Mouse (Mus musculus) olfactory bulb, adult 2 months (tissue): ENCODE data around the gene Tbc1d15. TPM values are rescaled to one million over a fixed set of nuclear protein-coding genes. Genes with fewer than 3 reads are reported as not detected.

Source experiments
- H3K27ac ChIP-seq: fragments of 200-500 bp; 2 replicates; pipeline ENCODE4 v1.5.1; 2012; ENCODE audit warnings: low read depth, low read length; ENCODE audit not compliant: insufficient read depth
- H3K4me1 ChIP-seq: fragments of 200-500 bp; 2 replicates; pipeline ENCODE4 v1.6.1; 2012; ENCODE audit warnings: low read length; ENCODE audit not compliant: control insufficient read depth, insufficient read depth
- H3K4me3 ChIP-seq: fragments of 200-500 bp; 2 replicates; pipeline ENCODE4 v1.5.1; 2012; ENCODE audit warnings: mild to moderate bottlenecking, low read depth, low read length, moderate library complexity; ENCODE audit not compliant: insufficient read depth
- CTCF ChIP-seq: fragments of 200-500 bp; IDR thresholded peaks from 2 replicates; pipeline ENCODE4 v1.5.1; 2012; ENCODE audit warnings: low read depth, mild to moderate bottlenecking, low read length, moderate library complexity; ENCODE audit not compliant: insufficient read depth
- POLR2A ChIP-seq: fragments of 200-500 bp; IDR thresholded peaks from 2 replicates; pipeline ENCODE4 v1.6.1; 2012; ENCODE audit warnings: mild to moderate bottlenecking, low read depth, low read length, moderate library complexity; ENCODE audit not compliant: insufficient read depth
- WGBS: fragments of 180-500 bp; shearing (Covaris S2); methylation state at CpG from one replicate; pipeline ENCODE4 v1.1.7; 2018; 5-methylcytosine and 5-hydroxymethylcytosine counted together
- polyA plus RNA-seq: library from polyadenylated mRNA; stranded (reverse); fragments of >200 nt; gene quantifications from 2 replicates; pipeline ENCODE4 v1.2.4, GENCODE M21; 2012; ENCODE audit warnings: low replicate concordance; ENCODE audit not compliant: missing spikeins, insufficient read depth, insufficient read length

The Tbc1d15 gene
- polyA plus RNA-seq, 1 experiment: not detected

GRCm38 (mm10) chr10:115250235-115251087 lies 806 bp downstream of the Tbc1d15 start:
- Histone ChIP-seq H3K4me3 (peak overlapping the region; percentile 98), H3K4me1 (peaks cover 13% of the 10 kb centered on the region), H3K27ac (no peak overlapping the region)
- TF ChIP-seq CTCF (no peak), POLR2A (no peak)
- 26% methylated on average over 37 of the region's 38 CpGs for WGBS

DNA sequence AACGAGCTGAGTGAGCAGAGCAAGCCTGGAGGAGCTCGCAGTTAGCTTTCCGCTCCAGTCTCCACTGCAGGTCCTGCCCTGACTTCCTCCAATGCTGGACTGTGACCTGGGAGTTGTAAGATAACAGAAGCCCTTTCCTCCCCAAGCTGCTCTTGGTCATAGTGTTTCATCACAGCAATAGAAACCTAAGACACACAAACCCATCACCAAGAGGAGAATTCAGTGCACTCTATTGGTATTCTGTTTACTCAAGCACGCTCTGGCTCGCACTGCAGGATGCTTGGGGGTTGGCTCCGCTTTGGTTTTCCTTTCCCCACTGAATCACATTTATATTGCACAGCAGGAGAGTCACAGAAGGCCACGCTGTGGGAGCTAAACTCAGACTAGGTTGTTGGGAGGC lies 3.2 kb downstream of the Tbc1d15 start:
- Histone ChIP-seq H3K4me3 (no peak overlapping the region), H3K4me1 (peaks cover 13% of the 10 kb centered on the region), H3K27ac (no peak overlapping the region)
- TF ChIP-seq POLR2A (no peak), CTCF (no peak)
- 25% methylated on average over 7 of the region's 7 CpGs for whole genome bisulfite sequencing

DNA sequence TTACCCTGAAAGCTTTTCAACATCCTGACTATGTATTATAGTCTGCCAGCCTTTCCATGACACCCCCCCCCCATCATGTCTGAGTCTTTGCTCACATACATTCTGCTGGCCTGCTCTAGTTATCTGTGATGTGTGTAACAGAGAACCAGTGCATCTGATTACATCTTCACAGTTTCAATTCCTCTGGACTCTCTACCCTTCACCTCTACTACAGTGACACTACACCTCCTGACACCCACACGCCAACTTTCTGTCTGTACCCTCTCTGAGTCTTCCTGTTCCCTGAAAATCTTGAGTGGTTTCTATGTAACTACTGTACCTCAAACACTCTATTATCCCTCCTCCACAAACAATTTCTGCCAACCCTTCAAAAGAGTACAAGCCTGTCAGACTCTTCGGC lies 5.8 kb downstream of the Tbc1d15 start:
- H3K27ac ChIP-seq: no peak overlapping the region
- no peak overlapping the region for H3K4me3 ChIP-seq
- 68% methylated on average over 2 of the region's 2 CpGs for WGBS
- TF ChIP-seq CTCF: no peak
- TF ChIP-seq POLR2A: no peak
- peaks cover 13% of the 10 kb centered on the region for H3K4me1 ChIP-seq

- no peak for TF ChIP-seq CTCF
- no peak for TF ChIP-seq POLR2A
- Histone ChIP-seq H3K4me1 (peaks cover 1% of the 10 kb centered on the region; the same call in 1 of the 2 replicates), H3K27ac (no peak overlapping the region), H3K4me3 (no peak overlapping the region)
- WGBS: 67% methylated on average over 8 of the region's 8 CpGs
Observed at GRCm38 (mm10) chr10:115241082-115241595, 10.1 kb downstream of the Tbc1d15 start.

DNA sequence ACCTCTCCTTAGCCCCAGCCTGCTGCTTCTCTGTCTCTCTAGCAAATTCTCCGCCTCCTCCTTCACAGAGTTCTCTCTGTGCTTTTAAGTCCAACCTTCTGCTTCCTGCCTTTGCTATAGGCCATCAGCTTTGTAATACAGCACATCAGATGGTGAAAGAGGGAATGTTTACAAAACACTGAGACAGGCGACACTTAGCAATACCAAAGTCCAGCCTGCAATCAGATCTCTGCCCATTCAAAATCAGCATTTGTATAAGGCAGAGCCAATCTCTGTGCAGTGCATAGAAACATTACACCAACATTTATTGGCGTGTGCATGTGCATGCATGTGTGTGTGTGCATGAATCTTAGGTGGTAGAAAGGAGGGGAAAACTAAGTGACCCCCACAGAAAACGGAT lies 13.3 kb downstream of the Tbc1d15 start:
- TF ChIP-seq CTCF: no peak
- TF ChIP-seq POLR2A: no peak
- H3K27ac ChIP-seq: no peak overlapping the region
- 92% methylated on average over 4 of the region's 4 CpGs for WGBS
- H3K4me3 ChIP-seq: no peak overlapping the region
- no peaks in the 10 kb centered on the region for H3K4me1 ChIP-seq

DNA sequence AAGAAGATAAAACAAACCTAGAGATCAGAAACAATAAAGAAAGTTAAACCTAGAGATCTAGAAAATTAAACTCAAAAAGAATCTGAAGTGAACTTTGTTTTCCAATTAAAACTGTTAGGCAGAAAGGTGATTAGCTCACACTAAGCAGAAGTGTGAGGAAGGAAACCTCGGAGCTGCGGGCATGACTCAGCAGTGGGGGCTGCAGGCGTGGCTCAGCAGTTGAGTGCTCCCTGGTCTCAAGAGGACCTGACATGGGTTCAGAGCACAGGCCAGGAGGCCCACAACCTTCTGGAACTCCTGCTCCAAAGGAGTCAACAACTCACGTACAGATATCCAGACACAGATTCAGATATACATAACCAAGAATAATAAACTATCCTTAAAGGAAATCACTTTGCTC lies 14.5 kb downstream of the Tbc1d15 start:
- H3K4me3 ChIP-seq: no peak overlapping the region
- H3K4me1 ChIP-seq: no peaks in the 10 kb centered on the region
- WGBS: 69% methylated on average over 4 of the region's 4 CpGs
- no peak for TF ChIP-seq CTCF
- TF ChIP-seq POLR2A: no peak
- no peak overlapping the region for H3K27ac ChIP-seq

DNA sequence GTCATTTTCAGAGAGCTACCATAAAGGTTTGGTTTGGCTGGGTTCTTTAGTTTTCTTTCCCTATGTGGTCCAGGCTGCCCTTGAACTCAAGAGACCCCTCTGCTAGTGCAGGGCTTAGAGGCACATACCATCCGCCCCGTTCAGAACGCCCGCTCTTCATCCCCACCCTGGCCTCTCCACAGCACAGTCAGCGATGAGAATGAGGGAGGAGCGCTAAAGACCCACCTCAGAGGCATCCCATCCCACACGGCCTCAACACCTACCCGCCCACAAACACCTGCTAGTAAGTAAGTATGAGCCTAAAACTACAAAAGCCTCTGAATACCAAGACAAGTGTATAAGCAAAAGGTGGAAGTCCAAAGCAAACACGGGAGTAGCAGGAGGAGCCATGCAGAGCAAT lies 15.8 kb downstream of the Tbc1d15 start:
- Histone ChIP-seq H3K4me3 (no peak overlapping the region), H3K27ac (no peak overlapping the region), H3K4me1 (no peaks in the 10 kb centered on the region)
- TF ChIP-seq POLR2A: no peak
- no peak for TF ChIP-seq CTCF
- WGBS: 96% methylated on average over 9 of the region's 9 CpGs

- Histone ChIP-seq H3K27ac (no peak overlapping the region), H3K4me3 (no peak overlapping the region), H3K4me1 (no peaks in the 10 kb centered on the region)
- WGBS: 85% methylated on average over 3 of the region's 3 CpGs
- TF ChIP-seq POLR2A: no peak
Observed at GRCm38 (mm10) chr10:115233798-115234197, 17.5 kb downstream of the Tbc1d15 start.

DNA sequence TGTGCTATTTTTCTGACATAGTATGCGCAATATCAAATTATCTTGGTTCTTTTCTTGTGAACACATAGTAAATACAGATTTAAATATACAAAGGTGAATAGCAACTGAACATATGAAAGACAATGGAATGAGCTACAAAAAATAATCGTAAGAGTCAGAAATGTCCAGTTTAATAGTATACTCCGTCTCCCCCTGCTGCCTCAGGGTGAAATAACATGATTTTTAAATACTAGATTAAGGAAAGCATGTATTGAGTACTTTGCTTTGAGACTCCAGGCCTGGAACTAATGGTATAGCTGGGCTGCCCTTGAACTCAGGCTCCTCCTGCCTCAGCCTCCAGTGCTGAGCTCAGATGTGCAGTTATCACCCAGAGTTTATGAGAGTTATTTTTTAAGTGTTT lies 18.8 kb downstream of the Tbc1d15 start:
- Histone ChIP-seq H3K4me1 (no peaks in the 10 kb centered on the region), H3K4me3 (no peak overlapping the region), H3K27ac (no peak overlapping the region)
- 86% methylated on average over 3 of the region's 3 CpGs for WGBS
- no peak for TF ChIP-seq CTCF
- TF ChIP-seq POLR2A: no peak

- no peak for TF ChIP-seq CTCF
- no peak for TF ChIP-seq POLR2A
- no peak overlapping the region for H3K27ac ChIP-seq
- no peaks in the 10 kb centered on the region for H3K4me1 ChIP-seq
- 91% methylated on average over 9 of the region's 9 CpGs for WGBS
- no peak overlapping the region for H3K4me3 ChIP-seq
Observed at GRCm38 (mm10) chr10:115229023-115229422, 22.2 kb downstream of the Tbc1d15 start.
